Mouse (Mus musculus) kidney, adult 9 months (tissue): ENCODE measurements around the gene Arl10.
A peak's percentile ranks its signal among the peaks of the same experiment; 100 is the strongest.
"Not testable (repeated sequence)": the region's sequence is repeated elsewhere in the genome, so short reads cannot be mapped to it uniquely, and the experiment has no call there.

Experiments
- DNase-seq: peaks from one replicate; pipeline ENCODE4 v3.0.0; 2022

Gene Arl10

GRCm38 (mm10) chr13:54582860-54583259 lies 8.0 kb downstream of the Arl10 start:
- DNase-seq = peak; percentile 85

DNA sequence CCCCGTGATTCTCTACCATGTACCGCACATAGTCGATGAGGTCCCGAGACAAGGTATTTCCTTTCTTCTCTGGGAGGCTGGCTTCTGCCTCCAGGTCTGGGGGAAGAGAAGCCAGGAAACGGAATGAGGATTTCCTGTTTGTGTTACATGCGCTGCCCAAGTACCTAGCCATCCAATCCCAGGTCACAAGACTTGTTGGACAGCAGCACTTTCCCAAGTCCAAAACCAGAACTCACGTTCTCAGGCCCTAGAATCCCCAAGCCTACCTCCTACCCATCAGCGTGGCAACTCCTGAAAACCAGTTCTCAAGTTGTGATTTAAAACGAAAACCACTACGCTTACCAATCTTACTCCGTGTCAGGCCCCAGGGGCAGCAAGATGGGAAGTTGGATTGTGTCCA lies 11.0 kb downstream of the Arl10 start:
- no peak for DNase-seq

DNA sequence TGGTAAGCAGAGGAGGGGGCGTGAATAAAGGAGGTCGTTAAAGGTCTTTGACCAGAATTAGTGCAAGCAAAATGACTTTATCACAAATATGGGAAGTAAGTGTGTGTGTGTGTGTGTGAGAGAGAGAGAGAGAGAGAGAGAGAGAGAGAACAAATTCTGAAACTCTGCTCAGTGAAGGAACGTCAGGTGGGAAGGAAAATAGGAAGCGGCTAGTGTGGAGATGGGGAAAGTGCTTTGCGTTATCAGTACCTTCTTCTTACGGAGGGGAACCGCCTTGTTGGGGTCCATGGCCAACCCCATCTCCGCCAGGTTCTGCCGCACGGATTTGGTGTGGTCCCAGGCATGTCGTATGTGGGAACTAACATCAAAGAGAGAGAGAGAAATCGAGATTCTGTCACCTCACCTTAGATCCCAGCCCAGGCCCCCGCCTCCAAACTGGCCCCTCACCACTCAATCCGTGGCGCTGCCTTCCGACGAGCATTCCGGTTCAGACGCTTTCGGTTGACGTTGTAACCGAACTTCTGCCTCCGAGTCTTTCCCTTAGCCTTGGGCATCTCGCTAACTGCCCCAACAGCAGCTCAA lies 14.7 kb downstream of the Arl10 start:
- DNase-seq = no peak

GRCm38 (mm10) chr13:54589996-54590951 lies 15.5 kb downstream of the Arl10 start, which contains the start of the genes Nop16 and Higd2a:
Gene Nop16 (minus strand): TSS chr13:54590090.
Gene Higd2a (plus strand): TSS chr13:54590207.
- peak; percentile 99 for DNase-seq

DNA sequence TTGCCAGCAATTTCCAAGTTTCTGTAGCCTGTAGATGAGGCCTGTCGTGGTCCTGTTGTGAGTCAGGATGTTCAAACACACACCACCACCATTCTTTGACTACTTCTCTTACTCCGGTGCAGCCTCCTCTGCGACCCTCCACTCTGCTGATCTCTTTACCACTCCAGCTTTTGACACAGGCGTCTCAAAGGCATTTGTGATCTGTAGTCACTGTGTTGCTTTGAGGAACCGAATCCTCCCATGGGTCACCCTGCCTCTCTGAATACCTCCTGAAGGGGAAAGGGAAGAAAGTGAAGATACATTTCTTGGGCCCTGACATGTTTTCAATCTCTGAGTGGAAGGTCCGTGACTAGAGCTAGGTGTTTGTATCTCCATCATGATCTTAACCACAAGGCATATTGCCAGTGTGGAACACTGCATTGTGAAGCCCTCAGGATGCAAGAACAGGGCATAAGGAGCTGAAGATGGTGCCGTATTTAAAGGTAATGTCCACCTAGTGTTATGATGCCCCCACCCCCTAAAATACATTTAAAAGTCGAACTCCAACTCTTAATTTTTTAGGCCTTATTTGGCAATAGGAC lies 17.1 kb downstream of the Arl10 start:
- no peak for DNase-seq

DNA sequence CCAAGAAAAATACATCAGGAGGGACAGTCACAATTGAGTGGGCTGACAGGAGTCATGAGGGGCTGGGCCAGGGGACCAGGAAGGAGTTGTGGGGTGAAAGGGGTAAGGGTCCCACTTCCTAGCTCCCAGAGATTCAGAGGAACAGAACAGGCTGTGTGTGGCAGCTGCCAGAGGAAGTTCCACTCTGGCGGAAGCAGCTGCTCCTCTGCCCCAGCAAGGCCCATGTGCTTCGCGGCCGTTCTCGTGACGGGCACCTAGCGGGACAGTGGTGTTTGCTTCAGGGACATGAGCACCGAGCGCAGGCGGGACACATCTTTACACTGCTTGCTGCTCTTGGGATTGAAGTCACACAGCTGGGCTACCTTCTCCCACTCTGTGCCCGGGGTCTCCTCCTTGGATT lies 18.8 kb downstream of the Arl10 start:
- no peak for DNase-seq

- no peak for DNase-seq
Measured at GRCm38 (mm10) chr13:54596107-54596690, 21.4 kb downstream of the Arl10 start.

DNA sequence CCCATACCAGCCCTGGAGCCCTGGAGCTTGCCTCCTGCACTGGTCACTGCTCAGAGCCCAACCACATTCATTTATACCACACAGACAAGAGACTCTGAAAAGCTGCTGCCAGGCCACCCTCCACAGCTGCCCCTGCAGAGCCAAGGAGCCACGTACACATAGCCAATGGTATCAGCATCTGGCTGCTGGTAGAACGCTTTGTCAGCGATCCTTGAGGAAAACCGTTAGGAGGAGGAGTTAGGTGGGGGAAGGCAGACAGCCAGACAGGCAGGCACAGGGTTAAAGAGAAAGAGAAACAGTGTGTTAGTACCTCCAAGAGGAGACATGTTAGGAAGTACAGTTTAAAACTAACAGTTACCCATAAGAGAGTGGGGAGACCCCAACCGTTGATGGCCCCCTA lies 22.1 kb downstream of the Arl10 start:
- peak; percentile 52 for DNase-seq

- DNase-seq = no peak
Measured at GRCm38 (mm10) chr13:54598622-54599143, 23.9 kb downstream of the Arl10 start.

- no peak for DNase-seq
Measured at GRCm38 (mm10) chr13:54602639-54603111, 27.9 kb downstream of the Arl10 start.

GRCm38 (mm10) chr13:54603501-54603900 lies 28.7 kb downstream of the Arl10 start:
- no peak for DNase-seq

GRCm38 (mm10) chr13:54604221-54604620 lies 29.4 kb downstream of the Arl10 start:
- no peak for DNase-seq

DNA sequence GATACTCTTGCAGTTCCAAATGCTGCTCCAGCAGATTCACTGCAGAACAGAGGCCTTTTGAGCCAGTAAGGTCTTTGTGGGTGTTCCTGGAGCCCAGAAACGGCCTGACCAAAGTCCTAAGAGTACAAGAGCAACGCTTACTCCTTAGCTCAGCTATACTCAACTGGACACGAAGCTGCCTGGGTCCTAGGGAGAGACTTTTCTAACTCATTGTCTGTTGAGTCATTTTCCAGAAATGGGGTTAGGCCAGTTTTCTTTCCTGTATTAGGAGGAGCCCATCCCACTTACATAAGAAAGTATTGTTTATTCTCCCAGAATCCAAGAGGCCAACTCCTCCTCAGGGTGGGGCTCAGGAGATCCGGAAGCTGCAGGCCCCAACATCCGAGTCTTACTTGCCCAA lies 30.6 kb downstream of the Arl10 start:
- DNase-seq = peak; percentile 78

DNA sequence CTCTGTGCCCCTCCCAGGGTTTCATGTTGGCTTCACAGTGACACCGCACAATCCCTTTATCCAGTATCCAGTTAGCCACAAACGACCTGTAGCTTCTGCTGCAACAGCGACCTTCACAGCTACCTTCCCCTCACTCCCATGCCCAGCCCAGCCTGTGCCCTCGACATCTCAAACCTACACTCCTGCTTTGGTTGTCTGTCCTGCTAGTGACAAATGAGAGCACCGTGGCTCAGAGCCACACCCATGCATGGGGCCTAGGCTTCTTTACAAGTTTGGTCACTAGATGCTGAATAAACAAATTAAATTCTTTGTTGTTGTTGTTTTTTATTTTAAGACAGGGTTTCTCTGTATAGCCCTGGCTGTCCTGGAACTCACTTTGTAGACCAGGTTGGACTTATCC lies 32.4 kb downstream of the Arl10 start:
- DNase-seq = no peak

DNA sequence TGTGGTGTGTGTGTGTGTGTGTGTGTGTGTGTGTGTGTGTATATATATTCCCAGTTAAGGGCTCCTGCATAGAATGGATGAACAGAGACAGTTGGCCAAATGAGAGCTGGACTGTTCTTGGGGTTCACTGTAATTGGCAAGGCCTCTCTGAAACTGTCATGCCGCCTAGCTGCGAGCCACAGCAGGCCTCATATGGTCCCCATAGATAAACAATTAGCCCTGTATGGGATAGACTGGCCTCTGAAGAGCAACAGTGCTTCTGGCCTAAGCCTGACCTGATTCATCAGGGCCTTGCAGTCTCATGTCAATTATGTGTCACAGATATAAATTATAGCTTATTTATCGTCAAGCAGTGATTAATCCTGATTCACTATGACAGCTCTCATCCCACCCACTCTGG lies 33.2 kb downstream of the Arl10 start:
- DNase-seq = no peak

DNA sequence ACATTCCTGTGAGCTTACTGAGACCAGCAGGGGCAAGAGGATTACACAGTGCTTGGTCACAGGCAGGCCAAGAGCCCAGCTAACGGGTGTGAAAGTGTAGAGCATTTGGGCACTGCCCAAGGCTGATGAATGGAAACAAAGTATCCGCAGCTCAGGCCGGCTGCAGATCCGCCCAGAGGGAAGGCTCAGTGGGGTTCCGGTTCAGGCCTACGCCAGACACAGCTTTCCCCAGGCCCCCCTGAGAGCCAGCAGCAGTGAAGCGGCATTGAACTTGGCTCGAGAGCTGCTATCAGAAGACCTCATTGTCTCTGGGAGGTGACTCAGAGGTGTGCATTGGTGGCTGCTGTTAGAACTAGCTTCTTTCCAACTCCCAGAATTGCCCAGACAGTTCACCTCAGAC lies 33.9 kb downstream of the Arl10 start:
- DNase-seq = no peak

DNA sequence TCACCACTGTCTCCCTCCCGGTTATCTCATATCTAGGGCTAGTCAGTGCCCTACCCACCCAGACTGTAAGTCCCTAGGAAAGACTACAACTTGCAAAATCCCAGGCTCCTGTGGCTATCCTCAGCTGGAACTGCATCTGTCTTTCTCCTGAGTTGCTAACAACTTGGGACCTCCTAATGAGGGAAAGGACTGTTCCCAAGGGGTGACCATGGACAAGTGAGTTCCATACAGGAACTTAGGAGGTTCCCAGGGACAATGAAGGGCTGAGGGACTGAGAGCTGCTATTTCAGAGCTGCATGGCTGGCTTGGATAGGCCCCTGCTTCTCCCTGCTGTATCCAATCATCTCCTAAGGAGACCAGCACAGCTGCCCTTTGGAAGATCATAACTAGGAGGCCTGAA lies 34.5 kb downstream of the Arl10 start:
- no peak for DNase-seq

- DNase-seq = no peak
Measured at GRCm38 (mm10) chr13:54610613-54610971, 35.8 kb downstream of the Arl10 start.

- peak; percentile 87 for DNase-seq
Measured at GRCm38 (mm10) chr13:54610972-54611754, 36.3 kb downstream of the Arl10 start, which contains the start of gene Cltb. Gene Cltb (minus strand): TSS chr13:54611344.

GRCm38 (mm10) chr13:54613141-54613540 lies 38.3 kb downstream of the Arl10 start:
- DNase-seq = not testable (repeated sequence)

DNA sequence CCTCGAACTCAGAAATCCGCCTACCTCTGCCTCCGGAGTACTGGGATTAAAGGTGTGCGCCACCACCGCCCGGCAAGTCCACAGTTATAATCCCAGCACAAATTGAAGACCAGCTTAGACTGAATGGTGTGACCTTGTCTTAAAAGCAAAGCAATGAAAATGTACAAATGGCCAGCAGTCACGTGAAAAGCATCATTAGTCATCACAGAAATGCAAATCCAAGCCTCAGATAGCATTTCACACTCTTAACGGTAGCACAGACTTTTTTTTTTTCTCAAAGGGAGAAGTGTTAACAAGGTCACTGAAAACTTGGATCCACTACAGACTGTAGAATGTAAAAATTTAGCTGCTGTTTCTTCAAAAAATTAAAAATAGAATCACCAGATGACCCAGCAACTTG lies 41.5 kb downstream of the Arl10 start:
- DNase-seq = no peak

- DNase-seq = no peak
Measured at GRCm38 (mm10) chr13:54616998-54617397, 42.2 kb downstream of the Arl10 start.
